Mouse (Mus musculus): Measurements from ENCODE around the gene Ndufc1. TPM values are rescaled to one million over a fixed set of nuclear protein-coding genes. Genes with fewer than 3 reads are reported as not detected.

The Ndufc1 gene
- polyA plus RNA-seq, 1 experiment from 2014 or later = 807 TPM

- H3K36me3 ChIP-seq (ENCODE audit: control insufficient read depth, insufficient read depth, low read length) = no peaks in the 10 kb centered on the region
- no peaks in the 10 kb centered on the region for H3K9me3 ChIP-seq (ENCODE audit: control insufficient read depth, low read length)
- WGBS = 6% methylated on average over 13 of the region's 13 CpGs
- peak; percentile 63; the same call in 1 of the 2 replicates for ATAC-seq
- H3K4me1 ChIP-seq (ENCODE audit: control insufficient read depth, insufficient read depth, low read depth, low read length) = peaks cover 5% of the 10 kb centered on the region
- peak overlapping the region; percentile 27 for H3K4me3 ChIP-seq (ENCODE audit: low read length)
- no peak overlapping the region for H3K27ac ChIP-seq (ENCODE audit: low read depth, low read length)
- peak overlapping the region; percentile 47 for H3K4me2 ChIP-seq (ENCODE audit: low read length)
- H3K9ac ChIP-seq (ENCODE audit: low read depth, low read length) = peak overlapping the region; percentile 46
- no peaks in the 10 kb centered on the region; the same call in 1 of the 2 replicates for H3K27me3 ChIP-seq (replicated peaks; ENCODE audit: control insufficient read depth, insufficient read depth, low read length)
These were observed 19.9 kb downstream of the Ndufc1 start for GRCm38 (mm10) chr3:51388904-51389303.

- Histone ChIP-seq H3K9me3 (ENCODE audit: control insufficient read depth, low read length) (no peaks in the 10 kb centered on the region), H3K36me3 (ENCODE audit: control insufficient read depth, insufficient read depth, low read length) (no peaks in the 10 kb centered on the region), H3K4me2 (ENCODE audit: low read length) (no peak overlapping the region), H3K27ac (ENCODE audit: low read depth, low read length) (no peak overlapping the region), H3K4me1 (ENCODE audit: control insufficient read depth, insufficient read depth, low read depth, low read length) (peaks cover 5% of the 10 kb centered on the region), H3K27me3 (replicated peaks; ENCODE audit: control insufficient read depth, insufficient read depth, low read length) (no peaks in the 10 kb centered on the region; the same call in 1 of the 2 replicates), H3K9ac (ENCODE audit: low read depth, low read length) (no peak overlapping the region), H3K4me3 (ENCODE audit: low read length) (no peak overlapping the region)
- whole genome bisulfite sequencing = 60% methylated on average over 8 of the region's 8 CpGs
- no peak for ATAC-seq
These were observed 20.9 kb downstream of the Ndufc1 start for GRCm38 (mm10) chr3:51387868-51388381.

GRCm38 (mm10) chr3:51387134-51387451, 21.7 kb downstream of the Ndufc1 start:
- Histone ChIP-seq H3K9me3 (ENCODE audit: control insufficient read depth, low read length) (no peaks in the 10 kb centered on the region), H3K4me1 (ENCODE audit: control insufficient read depth, insufficient read depth, low read depth, low read length) (peaks cover 5% of the 10 kb centered on the region), H3K36me3 (ENCODE audit: control insufficient read depth, insufficient read depth, low read length) (no peaks in the 10 kb centered on the region), H3K4me2 (ENCODE audit: low read length) (no peak overlapping the region), H3K4me3 (ENCODE audit: low read length) (no peak overlapping the region), H3K9ac (ENCODE audit: low read depth, low read length) (no peak overlapping the region), H3K27me3 (replicated peaks; ENCODE audit: control insufficient read depth, insufficient read depth, low read length) (no peaks in the 10 kb centered on the region; the same call in 1 of the 2 replicates), H3K27ac (ENCODE audit: low read depth, low read length) (no peak overlapping the region)
- 71% methylated on average over 3 of the region's 3 CpGs for WGBS
- ATAC-seq = no peak

- Histone ChIP-seq H3K4me1 (ENCODE audit: control insufficient read depth, insufficient read depth, low read depth, low read length) (peaks cover 5% of the 10 kb centered on the region), H3K36me3 (ENCODE audit: control insufficient read depth, insufficient read depth, low read length) (no peaks in the 10 kb centered on the region), H3K27me3 (replicated peaks; ENCODE audit: control insufficient read depth, insufficient read depth, low read length) (no peaks in the 10 kb centered on the region; the same call in 1 of the 2 replicates), H3K9me3 (ENCODE audit: control insufficient read depth, low read length) (no peaks in the 10 kb centered on the region), H3K4me2 (ENCODE audit: low read length) (no peak overlapping the region), H3K27ac (ENCODE audit: low read depth, low read length) (no peak overlapping the region), H3K4me3 (ENCODE audit: low read length) (no peak overlapping the region), H3K9ac (ENCODE audit: low read depth, low read length) (no peak overlapping the region)
- ATAC-seq = peak; percentile 29; the same call in 1 of the 2 replicates
- 46% methylated on average over 12 of the region's 12 CpGs for WGBS
These were observed 22.2 kb downstream of the Ndufc1 start for GRCm38 (mm10) chr3:51386441-51387133.

GRCm38 (mm10) chr3:51383409-51383808, 25.4 kb downstream of the Ndufc1 start:
- no peak overlapping the region for H3K4me2 ChIP-seq (ENCODE audit: low read length)
- H3K27ac ChIP-seq (ENCODE audit: low read depth, low read length) = no peak overlapping the region
- no peak overlapping the region for H3K9ac ChIP-seq (ENCODE audit: low read depth, low read length)
- WGBS = 53% methylated on average over 12 of the region's 12 CpGs
- no peaks in the 10 kb centered on the region; the same call in 1 of the 2 replicates for H3K27me3 ChIP-seq (replicated peaks; ENCODE audit: control insufficient read depth, insufficient read depth, low read length)
- no peaks in the 10 kb centered on the region for H3K4me1 ChIP-seq (ENCODE audit: control insufficient read depth, insufficient read depth, low read depth, low read length)
- no peaks in the 10 kb centered on the region for H3K9me3 ChIP-seq (ENCODE audit: control insufficient read depth, low read length)
- H3K36me3 ChIP-seq (ENCODE audit: control insufficient read depth, insufficient read depth, low read length) = no peaks in the 10 kb centered on the region
- peak; percentile 67 for ATAC-seq
- H3K4me3 ChIP-seq (ENCODE audit: low read length) = no peak overlapping the region

- H3K4me3 ChIP-seq (ENCODE audit: low read length) = no peak overlapping the region
- H3K4me2 ChIP-seq (ENCODE audit: low read length) = no peak overlapping the region
- H3K4me1 ChIP-seq (ENCODE audit: control insufficient read depth, insufficient read depth, low read depth, low read length) = no peaks in the 10 kb centered on the region
- no peaks in the 10 kb centered on the region for H3K27me3 ChIP-seq (replicated peaks; ENCODE audit: control insufficient read depth, insufficient read depth, low read length)
- ATAC-seq = no peak
- H3K9me3 ChIP-seq (ENCODE audit: control insufficient read depth, low read length) = no peaks in the 10 kb centered on the region
- no peak overlapping the region for H3K9ac ChIP-seq (ENCODE audit: low read depth, low read length)
- H3K36me3 ChIP-seq (ENCODE audit: control insufficient read depth, insufficient read depth, low read length) = no peaks in the 10 kb centered on the region
- no peak overlapping the region for H3K27ac ChIP-seq (ENCODE audit: low read depth, low read length)
- 77% methylated on average over 2 of the region's 5 CpGs for WGBS
These were observed 28.2 kb downstream of the Ndufc1 start for GRCm38 (mm10) chr3:51380660-51381014.

GRCm38 (mm10) chr3:51379786-51380659, 28.8 kb downstream of the Ndufc1 start:
- Histone ChIP-seq H3K4me2 (ENCODE audit: low read length) (no peak overlapping the region), H3K4me3 (ENCODE audit: low read length) (no peak overlapping the region), H3K36me3 (ENCODE audit: control insufficient read depth, insufficient read depth, low read length) (no peaks in the 10 kb centered on the region), H3K27ac (ENCODE audit: low read depth, low read length) (no peak overlapping the region), H3K27me3 (replicated peaks; ENCODE audit: control insufficient read depth, insufficient read depth, low read length) (no peaks in the 10 kb centered on the region), H3K9me3 (ENCODE audit: control insufficient read depth, low read length) (no peaks in the 10 kb centered on the region), H3K4me1 (ENCODE audit: control insufficient read depth, insufficient read depth, low read depth, low read length) (no peaks in the 10 kb centered on the region), H3K9ac (ENCODE audit: low read depth, low read length) (no peak overlapping the region)
- ATAC-seq = no peak
- 66% methylated on average over 5 of the region's 5 CpGs for WGBS

GRCm38 (mm10) chr3:51378665-51378946, 30.2 kb downstream of the Ndufc1 start:
- 85% methylated on average over 3 of the region's 3 CpGs for WGBS
- peak overlapping the region; percentile 51 for H3K4me2 ChIP-seq (ENCODE audit: low read length)
- no peak overlapping the region for H3K4me3 ChIP-seq (ENCODE audit: low read length)
- H3K9ac ChIP-seq (ENCODE audit: low read depth, low read length) = no peak overlapping the region
- no peaks in the 10 kb centered on the region for H3K27me3 ChIP-seq (replicated peaks; ENCODE audit: control insufficient read depth, insufficient read depth, low read length)
- H3K27ac ChIP-seq (ENCODE audit: low read depth, low read length) = no peak overlapping the region
- H3K4me1 ChIP-seq (ENCODE audit: control insufficient read depth, insufficient read depth, low read depth, low read length) = no peaks in the 10 kb centered on the region
- no peak for ATAC-seq
- H3K36me3 ChIP-seq (ENCODE audit: control insufficient read depth, insufficient read depth, low read length) = no peaks in the 10 kb centered on the region
- no peaks in the 10 kb centered on the region for H3K9me3 ChIP-seq (ENCODE audit: control insufficient read depth, low read length)

GRCm38 (mm10) chr3:51377878-51378664, 30.7 kb downstream of the Ndufc1 start:
- Histone ChIP-seq H3K4me3 (ENCODE audit: low read length) (peak overlapping the region; percentile 27), H3K4me1 (ENCODE audit: control insufficient read depth, insufficient read depth, low read depth, low read length) (no peaks in the 10 kb centered on the region), H3K27me3 (replicated peaks; ENCODE audit: control insufficient read depth, insufficient read depth, low read length) (no peaks in the 10 kb centered on the region), H3K9ac (ENCODE audit: low read depth, low read length) (peak overlapping the region; percentile 14; the same call in 1 of the 2 replicates), H3K4me2 (ENCODE audit: low read length) (peak overlapping the region; percentile 51), H3K27ac (ENCODE audit: low read depth, low read length) (no peak overlapping the region), H3K36me3 (ENCODE audit: control insufficient read depth, insufficient read depth, low read length) (no peaks in the 10 kb centered on the region), H3K9me3 (ENCODE audit: control insufficient read depth, low read length) (no peaks in the 10 kb centered on the region)
- 49% methylated on average over 31 of the region's 31 CpGs for WGBS
- ATAC-seq = no peak

Measured in hindbrain, embryonic 16.5 days (tissue).